Mouse (Mus musculus) lung, adult 2 months (tissue): ENCODE measurements around the gene Sorl1.

Experiments
- CTCF ChIP-seq: fragments of 200-500 bp; IDR thresholded peaks from 2 replicates; pipeline ENCODE4 v1.5.1; 2011; ENCODE audit warnings: mild to moderate bottlenecking, low read length, control low read depth; ENCODE audit not compliant: insufficient read depth
- POLR2A ChIP-seq: fragments of 200-500 bp; IDR thresholded peaks from 2 replicates; pipeline ENCODE4 v1.6.1; 2011; ENCODE audit warnings: low read depth, mild to moderate bottlenecking, control low read depth, low read length, borderline replicate concordance; ENCODE audit errors: extremely low read depth

- no peak for TF ChIP-seq CTCF
- TF ChIP-seq POLR2A: no peak
Observed at GRCm38 (mm10) chr9:41978366-41978765, 145.7 kb downstream of the Sorl1 start.
